Mouse (Mus musculus) lung, adult 2 months (tissue): ENCODE results near the gene Ccl25.

Experiments
- CTCF ChIP-seq: fragments of 200-500 bp; IDR thresholded peaks from 2 replicates; pipeline ENCODE4 v1.5.1; 2011; ENCODE audit warnings: mild to moderate bottlenecking, low read length, control low read depth; ENCODE audit not compliant: insufficient read depth
- POLR2A ChIP-seq: fragments of 200-500 bp; IDR thresholded peaks from 2 replicates; pipeline ENCODE4 v1.6.1; 2011; ENCODE audit warnings: low read depth, mild to moderate bottlenecking, control low read depth, low read length, borderline replicate concordance; ENCODE audit errors: extremely low read depth

DNA sequence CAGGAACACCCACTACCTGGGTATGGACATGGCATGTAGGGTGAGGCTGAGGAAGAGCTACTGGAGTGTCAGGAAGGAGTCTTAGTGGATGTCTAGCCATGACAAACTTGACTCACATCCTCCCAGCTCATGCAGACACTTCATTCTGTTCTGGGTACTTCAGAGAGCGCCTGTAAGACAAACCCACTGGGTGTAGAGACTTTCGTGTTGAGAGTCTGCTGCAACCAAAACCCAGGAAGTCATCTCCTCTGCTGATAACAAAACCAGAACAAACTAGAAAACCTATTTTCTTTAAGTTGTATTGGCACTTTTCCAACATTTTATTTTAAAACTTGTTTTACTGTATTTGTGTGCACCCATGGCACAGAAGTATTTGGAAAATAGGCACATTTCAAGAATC, 19.2 kb upstream of the Ccl25 start:
- TF ChIP-seq CTCF (no peak), POLR2A (no peak)
